Mouse (Mus musculus): ENCODE data around the gene Herc1. TPM values are rescaled to one million over a fixed set of nuclear protein-coding genes. Genes with fewer than 3 reads are reported as not detected.
"Not testable (repeated sequence)": the region's sequence is repeated elsewhere in the genome, so short reads cannot be mapped to it uniquely, and the experiment has no call there.

Herc1 gene
- polyA plus RNA-seq, 1 experiment from 2014 or later, result 30.3 TPM

GRCm38 (mm10) chr9:66350788-66351430, 659 bp downstream of the Herc1 start:
- H3K36me3 ChIP-seq, result no peaks in the 10 kb centered on the region
- peak; percentile 62 for ATAC-seq (ENCODE audit: insufficient number of reproducible peaks, insufficient read depth, low FRiP score, low TSS enrichment, low read depth)
- H3K27me3 ChIP-seq, result no peaks in the 10 kb centered on the region
- 2% methylated on average over 32 of the region's 32 CpGs for WGBS
- H3K9me3 ChIP-seq, result no peaks in the 10 kb centered on the region
- H3K9ac ChIP-seq (replicated peaks), result peak overlapping the region; percentile 95
- H3K4me2 ChIP-seq, result peak overlapping the region; percentile 78
- H3K4me1 ChIP-seq (replicated peaks), result peaks cover 10% of the 10 kb centered on the region
- H3K27ac ChIP-seq, result peak overlapping the region; percentile 93
- peak overlapping the region; percentile 91 for H3K4me3 ChIP-seq (replicated peaks)

- H3K4me3 ChIP-seq (replicated peaks), result no peak overlapping the region
- no peaks in the 10 kb centered on the region for H3K9me3 ChIP-seq
- 74% methylated on average over 2 of the region's 2 CpGs for WGBS
- H3K27ac ChIP-seq, result no peak overlapping the region
- no peak for ATAC-seq (ENCODE audit: insufficient number of reproducible peaks, insufficient read depth, low FRiP score, low TSS enrichment, low read depth)
- no peak overlapping the region for H3K4me2 ChIP-seq
- H3K36me3 ChIP-seq, result no peaks in the 10 kb centered on the region
- no peaks in the 10 kb centered on the region for H3K27me3 ChIP-seq
- no peak overlapping the region for H3K9ac ChIP-seq (replicated peaks)
- peaks cover 10% of the 10 kb centered on the region for H3K4me1 ChIP-seq (replicated peaks)
Observed at GRCm38 (mm10) chr9:66352704-66353103, 2.5 kb downstream of the Herc1 start.

DNA sequence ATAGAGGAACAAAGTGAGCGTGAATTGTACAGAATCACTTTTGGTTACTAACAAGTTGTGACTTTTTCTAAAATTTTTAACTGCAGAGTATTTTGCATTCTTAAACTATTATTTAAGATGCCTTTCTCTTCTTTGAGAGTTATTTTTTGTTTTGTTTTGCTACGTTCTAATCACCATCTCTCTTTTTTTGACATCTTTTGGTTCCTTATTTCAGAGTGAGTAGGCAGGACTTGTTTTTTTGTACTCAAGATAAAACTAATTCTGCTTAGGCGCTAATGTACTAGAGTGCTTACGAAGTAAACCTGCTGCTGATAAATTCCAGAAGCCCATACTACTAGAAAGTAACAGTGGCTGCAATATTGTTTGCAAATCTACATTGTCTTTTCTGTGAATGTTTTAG, 8.9 kb downstream of the Herc1 start:
- Histone ChIP-seq H3K9me3 (no peaks in the 10 kb centered on the region), H3K36me3 (no peaks in the 10 kb centered on the region), H3K9ac (replicated peaks) (no peak overlapping the region), H3K27ac (no peak overlapping the region), H3K4me1 (replicated peaks) (peaks cover 3% of the 10 kb centered on the region; the same call in 1 of the 2 replicates), H3K27me3 (no peaks in the 10 kb centered on the region), H3K4me3 (replicated peaks) (no peak overlapping the region), H3K4me2 (no peak overlapping the region)
- ATAC-seq (ENCODE audit: insufficient number of reproducible peaks, insufficient read depth, low FRiP score, low TSS enrichment, low read depth), result no peak
- WGBS, result 88% methylated on average over 4 of the region's 4 CpGs

GRCm38 (mm10) chr9:66360143-66360690, 10.0 kb downstream of the Herc1 start:
- no peak for ATAC-seq (ENCODE audit: insufficient number of reproducible peaks, insufficient read depth, low FRiP score, low TSS enrichment, low read depth)
- H3K9me3 ChIP-seq, result no peaks in the 10 kb centered on the region
- no peak overlapping the region for H3K27ac ChIP-seq
- H3K4me2 ChIP-seq, result no peak overlapping the region
- peaks cover 3% of the 10 kb centered on the region; the same call in 1 of the 2 replicates for H3K4me1 ChIP-seq (replicated peaks)
- H3K4me3 ChIP-seq (replicated peaks), result no peak overlapping the region
- WGBS, result 86% methylated on average over 14 of the region's 14 CpGs
- H3K36me3 ChIP-seq, result no peaks in the 10 kb centered on the region
- no peaks in the 10 kb centered on the region for H3K27me3 ChIP-seq
- no peak overlapping the region for H3K9ac ChIP-seq (replicated peaks)

DNA sequence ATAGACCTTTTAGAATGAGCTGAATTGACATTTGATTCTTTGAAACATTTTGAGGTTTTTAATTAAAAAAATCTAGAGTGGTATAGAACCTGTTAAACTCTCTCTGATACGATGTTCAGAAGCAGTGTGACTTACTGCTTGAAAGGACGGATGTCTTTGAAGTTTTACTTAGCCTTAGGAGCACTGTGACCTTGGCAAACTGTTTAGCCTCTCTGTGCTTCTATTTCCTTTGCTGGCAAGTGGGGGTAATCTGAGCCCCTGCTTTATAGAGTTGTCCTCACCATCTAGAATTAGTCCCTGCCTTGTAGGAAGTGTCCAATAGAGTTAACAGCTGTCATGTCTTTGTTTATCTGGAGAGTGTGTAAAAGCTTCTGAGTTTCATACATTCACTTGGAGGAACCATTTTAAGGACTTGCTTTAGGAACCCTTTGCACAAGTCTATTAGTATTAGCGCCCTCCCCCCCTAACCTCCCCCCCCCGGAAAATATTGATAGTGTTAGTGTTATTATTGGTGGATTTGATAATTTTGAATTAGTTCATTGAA, 18.7 kb downstream of the Herc1 start:
- Histone ChIP-seq H3K4me3 (replicated peaks) (no peak overlapping the region), H3K27ac (no peak overlapping the region), H3K9me3 (no peaks in the 10 kb centered on the region), H3K4me1 (replicated peaks) (0 out of 2 replicates have a peak, but pooled peaks cover 6% of the 10 kb centered on the region), H3K27me3 (no peaks in the 10 kb centered on the region), H3K36me3 (peaks cover 20% of the 10 kb centered on the region), H3K4me2 (no peak overlapping the region), H3K9ac (replicated peaks) (no peak overlapping the region)
- 59% methylated on average over 4 of the region's 4 CpGs for WGBS
- ATAC-seq (ENCODE audit: insufficient number of reproducible peaks, insufficient read depth, low FRiP score, low TSS enrichment, low read depth), result no peak

DNA sequence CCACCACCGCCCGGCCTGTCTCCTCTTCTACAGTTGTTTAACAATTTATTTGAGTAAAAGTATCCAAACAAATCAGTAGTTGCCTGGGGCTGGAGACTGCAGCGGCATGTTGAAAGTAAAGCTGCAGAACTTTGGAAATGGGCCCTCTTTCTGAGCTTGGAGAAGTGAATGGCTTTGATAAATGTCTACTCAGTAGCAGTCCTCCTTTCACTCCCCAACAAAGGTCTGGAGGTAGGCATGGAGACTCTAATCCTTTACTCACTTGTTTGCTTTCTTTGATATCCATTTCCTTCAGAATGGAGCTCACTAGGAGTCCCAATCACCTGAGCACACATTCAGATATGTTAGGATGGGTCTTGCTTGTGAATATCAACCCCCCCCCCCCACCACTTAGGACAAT, 20.1 kb downstream of the Herc1 start:
- H3K4me3 ChIP-seq (replicated peaks), result no peak overlapping the region
- no peak overlapping the region for H3K9ac ChIP-seq (replicated peaks)
- H3K4me1 ChIP-seq (replicated peaks), result 0 out of 2 replicates have a peak, but pooled peaks cover 6% of the 10 kb centered on the region
- no peaks in the 10 kb centered on the region for H3K9me3 ChIP-seq
- WGBS, result 88% methylated on average over 3 of the region's 3 CpGs
- H3K4me2 ChIP-seq, result no peak overlapping the region
- peaks cover 23% of the 10 kb centered on the region for H3K36me3 ChIP-seq
- no peaks in the 10 kb centered on the region for H3K27me3 ChIP-seq
- ATAC-seq (ENCODE audit: insufficient number of reproducible peaks, insufficient read depth, low FRiP score, low TSS enrichment, low read depth), result no peak
- no peak overlapping the region for H3K27ac ChIP-seq

- no peak overlapping the region for H3K4me2 ChIP-seq
- no peaks in the 10 kb centered on the region for H3K27me3 ChIP-seq
- ATAC-seq (ENCODE audit: insufficient number of reproducible peaks, insufficient read depth, low FRiP score, low TSS enrichment, low read depth), result no peak
- 57% methylated on average over 3 of the region's 3 CpGs for WGBS
- H3K9me3 ChIP-seq, result no peaks in the 10 kb centered on the region
- H3K9ac ChIP-seq (replicated peaks), result no peak overlapping the region
- H3K4me3 ChIP-seq (replicated peaks), result no peak overlapping the region
- peaks cover 23% of the 10 kb centered on the region for H3K36me3 ChIP-seq
- H3K27ac ChIP-seq, result no peak overlapping the region
- 0 out of 2 replicates have a peak, but pooled peaks cover 6% of the 10 kb centered on the region for H3K4me1 ChIP-seq (replicated peaks)
Observed at GRCm38 (mm10) chr9:66370847-66371246, 20.6 kb downstream of the Herc1 start.

DNA sequence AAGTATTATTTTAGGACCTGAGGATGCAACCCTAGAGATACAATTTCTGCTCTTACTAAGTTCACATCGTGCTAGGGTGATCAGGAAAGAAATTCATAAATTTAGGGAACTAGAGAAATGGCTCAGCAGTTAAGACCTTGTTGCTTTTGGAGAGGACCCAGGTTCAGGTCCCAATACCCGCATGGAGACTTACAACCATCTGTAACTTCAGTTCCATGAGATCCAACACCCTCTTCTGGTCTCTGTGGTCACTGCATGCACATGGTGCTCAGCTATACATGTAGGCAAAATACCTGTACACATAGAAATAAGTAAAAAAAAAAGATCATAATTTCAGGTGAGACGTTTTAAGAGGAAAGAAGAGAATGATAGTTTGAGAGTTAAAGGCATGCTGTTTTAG, 23.2 kb downstream of the Herc1 start:
- H3K27me3 ChIP-seq, result no peaks in the 10 kb centered on the region
- H3K4me1 ChIP-seq (replicated peaks), result 0 out of 2 replicates have a peak, but pooled peaks cover 2% of the 10 kb centered on the region
- no peak overlapping the region for H3K4me2 ChIP-seq
- no peak overlapping the region for H3K9ac ChIP-seq (replicated peaks)
- no peaks in the 10 kb centered on the region for H3K9me3 ChIP-seq
- H3K36me3 ChIP-seq, result peaks cover 32% of the 10 kb centered on the region
- ATAC-seq (ENCODE audit: insufficient number of reproducible peaks, insufficient read depth, low FRiP score, low TSS enrichment, low read depth), result no peak
- H3K27ac ChIP-seq, result no peak overlapping the region
- H3K4me3 ChIP-seq (replicated peaks), result no peak overlapping the region
- WGBS, result 88% methylated on average over 3 of the region's 3 CpGs

DNA sequence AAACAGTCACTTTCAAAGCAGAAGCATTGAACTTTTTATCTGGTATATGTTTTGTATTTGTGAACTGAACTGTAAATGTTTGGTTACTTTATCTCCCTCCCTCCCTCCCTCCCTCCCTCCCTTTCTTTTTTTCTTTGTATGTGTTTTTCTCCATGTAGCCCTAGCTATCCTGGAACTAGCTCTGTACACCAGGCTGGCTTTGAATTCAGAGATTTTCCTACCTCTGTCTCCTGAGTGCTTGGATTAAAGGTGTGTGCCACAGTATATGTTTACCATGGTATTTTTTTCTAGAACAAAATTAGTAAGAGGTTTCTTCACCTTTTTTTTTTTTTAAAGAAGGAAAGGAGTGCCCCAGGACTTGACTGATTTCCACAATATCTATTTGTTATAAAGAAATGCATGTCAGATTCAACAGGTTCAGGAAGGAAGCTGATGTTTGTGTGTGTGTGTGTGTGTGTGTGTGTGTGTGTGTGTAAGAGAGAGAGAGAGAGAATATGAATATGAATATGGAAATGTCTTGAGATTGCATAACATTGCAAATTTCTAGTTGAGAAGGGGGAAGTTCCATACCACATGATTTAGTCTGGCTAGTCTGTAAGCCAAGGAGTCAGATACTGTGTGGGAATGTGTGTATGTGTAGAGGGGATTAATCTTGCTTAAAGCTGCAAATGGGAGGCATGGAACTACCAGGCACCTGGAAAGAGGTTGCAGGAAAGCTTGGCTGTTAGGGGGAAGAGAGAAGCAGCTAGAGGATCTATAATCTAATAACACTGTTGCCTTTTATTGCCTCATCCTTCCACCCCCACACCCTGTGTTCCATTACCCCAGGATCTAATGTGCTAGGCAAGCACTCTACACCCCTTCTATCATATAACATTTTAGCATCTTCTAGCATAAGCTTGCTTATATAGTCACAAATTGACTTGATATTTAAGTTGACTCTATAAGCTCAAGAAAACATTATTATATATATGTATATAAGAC, 24.5 kb downstream of the Herc1 start:
- H3K9me3 ChIP-seq, result no peaks in the 10 kb centered on the region
- no peak overlapping the region for H3K4me3 ChIP-seq (replicated peaks)
- H3K27ac ChIP-seq, result no peak overlapping the region
- no peak for ATAC-seq (ENCODE audit: insufficient number of reproducible peaks, insufficient read depth, low FRiP score, low TSS enrichment, low read depth)
- no peak overlapping the region for H3K9ac ChIP-seq (replicated peaks)
- H3K4me2 ChIP-seq, result no peak overlapping the region
- no peaks in the 10 kb centered on the region for H3K27me3 ChIP-seq
- peaks cover 33% of the 10 kb centered on the region for H3K36me3 ChIP-seq
- H3K4me1 ChIP-seq (replicated peaks), result no peaks in the 10 kb centered on the region

- Histone ChIP-seq H3K27ac (no peak overlapping the region), H3K4me1 (replicated peaks) (no peaks in the 10 kb centered on the region), H3K4me3 (replicated peaks) (no peak overlapping the region), H3K4me2 (no peak overlapping the region), H3K9me3 (no peaks in the 10 kb centered on the region), H3K27me3 (no peaks in the 10 kb centered on the region), H3K9ac (replicated peaks) (no peak overlapping the region), H3K36me3 (peaks cover 23% of the 10 kb centered on the region)
- WGBS, result 87% methylated on average over 3 of the region's 3 CpGs
- ATAC-seq (ENCODE audit: insufficient number of reproducible peaks, insufficient read depth, low FRiP score, low TSS enrichment, low read depth), result no peak
Observed at GRCm38 (mm10) chr9:66383417-66383816, 33.2 kb downstream of the Herc1 start.

- H3K9ac ChIP-seq (replicated peaks); H3K9me3 ChIP-seq; H3K4me1 ChIP-seq (replicated peaks); ATAC-seq (ENCODE audit: insufficient number of reproducible peaks, insufficient read depth, low FRiP score, low TSS enrichment, low read depth); H3K27ac ChIP-seq; H3K4me2 ChIP-seq; H3K27me3 ChIP-seq; H3K4me3 ChIP-seq (replicated peaks): not testable (repeated sequence)
- 88% methylated on average over 2 of the region's 2 CpGs for WGBS
- H3K36me3 ChIP-seq, result peaks cover 40% of the 10 kb centered on the region
Observed at GRCm38 (mm10) chr9:66390338-66390737, 40.1 kb downstream of the Herc1 start.
